Mouse (Mus musculus): ENCODE measurements around the gene Mapk12. TPM values are rescaled to one million over a fixed set of nuclear protein-coding genes. Genes with fewer than 3 reads are reported as not detected.

Mapk12 gene
- polyA plus RNA-seq (2014; fragmentation: Nextera tagmentation; extraction: Ambion mirVana), result 4.4 and 5.2 TPM in 2 replicates

GRCm38 (mm10) chr15:89140659-89141252, at the start of gene Mapk12:
Mapk12 (minus strand) TSS chr15:89140703.
- Histone ChIP-seq H3K27me3 (ENCODE audit: control insufficient read depth, insufficient read depth, low read length) (peaks cover 8% of the 10 kb centered on the region; the same call in 1 of the 2 replicates), H3K9ac (replicated peaks; ENCODE audit: low read depth, low read length) (peak within 1 kb of the TSS; percentile 36; the same call in 1 of the 2 replicates), H3K4me1 (ENCODE audit: control insufficient read depth, insufficient read depth, low read length) (peaks cover 5% of the 10 kb centered on the region; the same call in 1 of the 2 replicates), H3K27ac (ENCODE audit: low read length) (no peak within 1 kb of the TSS), H3K4me3 (ENCODE audit: low read depth, low read length) (peak within 1 kb of the TSS; percentile 45), H3K36me3 (ENCODE audit: control insufficient read depth, insufficient read depth, low read length) (no peaks in the 10 kb centered on the region), H3K4me2 (replicated peaks; ENCODE audit: low read depth, low read length) (peak within 1 kb of the TSS; percentile 87), H3K9me3 (ENCODE audit: control insufficient read depth, low read depth, low read length) (no peaks in the 10 kb centered on the region)
- ATAC-seq (ENCODE audit: insufficient number of reproducible peaks, insufficient read depth, low FRiP score, low read depth), result peak; percentile 70
- under 1% methylated on average over 21 of the region's 21 CpGs for WGBS

- WGBS, result 93% methylated on average over 5 of the region's 5 CpGs
- Histone ChIP-seq H3K9ac (replicated peaks; ENCODE audit: low read depth, low read length) (no peak overlapping the region), H3K27me3 (ENCODE audit: control insufficient read depth, insufficient read depth, low read length) (no peaks in the 10 kb centered on the region), H3K9me3 (ENCODE audit: control insufficient read depth, low read depth, low read length) (no peaks in the 10 kb centered on the region), H3K36me3 (ENCODE audit: control insufficient read depth, insufficient read depth, low read length) (peaks cover 3% of the 10 kb centered on the region; the same call in 1 of the 2 replicates), H3K4me1 (ENCODE audit: control insufficient read depth, insufficient read depth, low read length) (peaks cover 13% of the 10 kb centered on the region), H3K27ac (ENCODE audit: low read length) (no peak overlapping the region), H3K4me3 (ENCODE audit: low read depth, low read length) (no peak overlapping the region), H3K4me2 (replicated peaks; ENCODE audit: low read depth, low read length) (no peak overlapping the region)
- ATAC-seq (ENCODE audit: insufficient number of reproducible peaks, insufficient read depth, low FRiP score, low read depth), result no peak
These were observed 44.4 kb upstream of the Mapk12 start for GRCm38 (mm10) chr15:89184937-89185227.

DNA sequence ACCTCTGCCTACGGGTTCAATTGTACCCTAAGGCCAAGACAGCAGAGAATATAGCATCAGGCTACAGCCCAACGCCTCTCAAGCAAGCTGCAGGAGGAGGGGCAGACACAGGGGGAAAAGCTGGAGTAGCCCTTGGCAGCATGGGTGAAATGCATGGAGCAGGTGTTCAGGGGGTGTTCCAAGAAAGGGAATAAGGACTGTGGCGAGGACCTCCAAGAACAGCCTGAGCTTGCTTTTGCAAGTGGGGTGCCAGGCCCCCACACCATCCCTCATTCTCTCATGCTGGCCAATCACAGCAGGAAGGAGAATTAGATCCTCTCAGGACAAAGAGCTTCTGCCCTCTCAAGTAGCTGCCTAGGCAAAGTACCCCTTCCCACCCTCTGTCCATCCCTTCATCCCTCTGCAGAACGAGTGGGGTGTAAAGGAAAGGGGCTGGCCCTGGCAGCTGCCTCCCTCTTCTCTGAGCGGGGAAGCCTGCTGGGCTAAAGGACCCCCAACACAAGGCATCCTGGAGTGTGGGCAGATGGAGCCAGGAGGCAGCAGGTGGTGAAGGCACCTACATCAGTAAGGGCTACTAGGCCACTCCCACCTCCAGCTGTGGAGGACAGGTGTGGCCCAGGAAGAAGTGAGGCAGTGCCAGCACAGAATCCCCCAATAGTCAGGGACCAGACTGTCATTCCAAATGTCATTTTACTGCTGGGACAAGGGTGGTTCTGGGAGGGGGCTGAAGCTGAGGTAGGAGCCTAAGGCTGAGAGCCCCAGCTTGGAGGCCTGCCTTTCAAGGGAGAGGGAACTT, 43.8 kb upstream of the Mapk12 start:
- no peaks in the 10 kb centered on the region for H3K27me3 ChIP-seq (ENCODE audit: control insufficient read depth, insufficient read depth, low read length)
- H3K9me3 ChIP-seq (ENCODE audit: control insufficient read depth, low read depth, low read length), result no peaks in the 10 kb centered on the region
- no peak overlapping the region for H3K9ac ChIP-seq (replicated peaks; ENCODE audit: low read depth, low read length)
- H3K27ac ChIP-seq (ENCODE audit: low read length), result no peak overlapping the region
- peaks cover 13% of the 10 kb centered on the region for H3K4me1 ChIP-seq (ENCODE audit: control insufficient read depth, insufficient read depth, low read length)
- no peak overlapping the region for H3K4me2 ChIP-seq (replicated peaks; ENCODE audit: low read depth, low read length)
- WGBS, result 70% methylated on average over 5 of the region's 5 CpGs
- no peak overlapping the region for H3K4me3 ChIP-seq (ENCODE audit: low read depth, low read length)
- H3K36me3 ChIP-seq (ENCODE audit: control insufficient read depth, insufficient read depth, low read length), result peaks cover 3% of the 10 kb centered on the region; the same call in 1 of the 2 replicates
- ATAC-seq (ENCODE audit: insufficient number of reproducible peaks, insufficient read depth, low FRiP score, low read depth), result no peak

GRCm38 (mm10) chr15:89182842-89183241, 42.3 kb upstream of the Mapk12 start:
- Histone ChIP-seq H3K36me3 (ENCODE audit: control insufficient read depth, insufficient read depth, low read length) (no peaks in the 10 kb centered on the region), H3K4me2 (replicated peaks; ENCODE audit: low read depth, low read length) (no peak overlapping the region), H3K4me3 (ENCODE audit: low read depth, low read length) (no peak overlapping the region), H3K9ac (replicated peaks; ENCODE audit: low read depth, low read length) (no peak overlapping the region), H3K27me3 (ENCODE audit: control insufficient read depth, insufficient read depth, low read length) (no peaks in the 10 kb centered on the region), H3K4me1 (ENCODE audit: control insufficient read depth, insufficient read depth, low read length) (peaks cover 22% of the 10 kb centered on the region), H3K27ac (ENCODE audit: low read length) (no peak overlapping the region; the same call in 1 of the 2 replicates), H3K9me3 (ENCODE audit: control insufficient read depth, low read depth, low read length) (no peaks in the 10 kb centered on the region)
- 66% methylated on average over 5 of the region's 5 CpGs for WGBS
- no peak for ATAC-seq (ENCODE audit: insufficient number of reproducible peaks, insufficient read depth, low FRiP score, low read depth)

DNA sequence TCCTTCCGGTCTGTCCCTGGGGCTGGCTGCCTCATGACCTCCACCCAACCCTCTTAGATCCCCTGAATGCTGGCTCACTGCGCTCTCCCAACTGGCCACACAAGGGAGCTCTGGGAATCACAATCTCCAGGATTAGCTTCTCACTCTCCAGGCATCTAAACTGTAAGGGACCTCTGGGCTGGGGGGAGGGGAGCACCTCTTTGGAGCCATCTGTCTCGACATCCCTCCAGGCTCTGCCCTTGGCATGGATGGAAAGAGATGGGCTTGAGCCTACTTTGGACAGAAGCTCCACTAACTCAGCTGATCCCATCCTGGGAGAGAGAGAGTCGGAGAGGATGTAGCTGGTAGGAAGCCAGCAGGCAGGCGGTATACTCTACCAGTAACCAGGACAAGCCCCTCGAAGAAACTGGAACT, 41.8 kb upstream of the Mapk12 start:
- Histone ChIP-seq H3K4me3 (ENCODE audit: low read depth, low read length) (no peak overlapping the region), H3K4me2 (replicated peaks; ENCODE audit: low read depth, low read length) (no peak overlapping the region), H3K4me1 (ENCODE audit: control insufficient read depth, insufficient read depth, low read length) (peaks cover 27% of the 10 kb centered on the region), H3K9me3 (ENCODE audit: control insufficient read depth, low read depth, low read length) (no peaks in the 10 kb centered on the region), H3K27ac (ENCODE audit: low read length) (peak overlapping the region; percentile 59), H3K36me3 (ENCODE audit: control insufficient read depth, insufficient read depth, low read length) (no peaks in the 10 kb centered on the region), H3K9ac (replicated peaks; ENCODE audit: low read depth, low read length) (no peak overlapping the region), H3K27me3 (ENCODE audit: control insufficient read depth, insufficient read depth, low read length) (no peaks in the 10 kb centered on the region)
- ATAC-seq (ENCODE audit: insufficient number of reproducible peaks, insufficient read depth, low FRiP score, low read depth), result no peak
- WGBS, result 29% methylated on average over 6 of the region's 6 CpGs

GRCm38 (mm10) chr15:89181561-89182270, 41.2 kb upstream of the Mapk12 start:
- Histone ChIP-seq H3K27ac (ENCODE audit: low read length) (peak overlapping the region; percentile 59; the same call in 1 of the 2 replicates), H3K9me3 (ENCODE audit: control insufficient read depth, low read depth, low read length) (no peaks in the 10 kb centered on the region), H3K9ac (replicated peaks; ENCODE audit: low read depth, low read length) (no peak overlapping the region), H3K4me1 (ENCODE audit: control insufficient read depth, insufficient read depth, low read length) (peaks cover 34% of the 10 kb centered on the region), H3K27me3 (ENCODE audit: control insufficient read depth, insufficient read depth, low read length) (no peaks in the 10 kb centered on the region), H3K36me3 (ENCODE audit: control insufficient read depth, insufficient read depth, low read length) (no peaks in the 10 kb centered on the region), H3K4me3 (ENCODE audit: low read depth, low read length) (peak overlapping the region; percentile 78), H3K4me2 (replicated peaks; ENCODE audit: low read depth, low read length) (peak overlapping the region; percentile 61)
- 63% methylated on average over 10 of the region's 10 CpGs for WGBS
- ATAC-seq (ENCODE audit: insufficient number of reproducible peaks, insufficient read depth, low FRiP score, low read depth), result no peak

GRCm38 (mm10) chr15:89180571-89181229, 40.2 kb upstream of the Mapk12 start, which contains the start of gene Plxnb2:
Plxnb2 (minus strand) TSS chr15:89180788.
- H3K4me3 ChIP-seq (ENCODE audit: low read depth, low read length), result peak within 1 kb of the TSS; percentile 78
- H3K4me2 ChIP-seq (replicated peaks; ENCODE audit: low read depth, low read length), result peak within 1 kb of the TSS; percentile 61
- WGBS, result under 1% methylated on average over 60 of the region's 72 CpGs
- peak within 1 kb of the TSS; percentile 86 for H3K27ac ChIP-seq (ENCODE audit: low read length)
- H3K36me3 ChIP-seq (ENCODE audit: control insufficient read depth, insufficient read depth, low read length), result no peaks in the 10 kb centered on the region
- H3K27me3 ChIP-seq (ENCODE audit: control insufficient read depth, insufficient read depth, low read length), result no peaks in the 10 kb centered on the region
- peak within 1 kb of the TSS; percentile 87 for H3K9ac ChIP-seq (replicated peaks; ENCODE audit: low read depth, low read length)
- peak; percentile 87 for ATAC-seq (ENCODE audit: insufficient number of reproducible peaks, insufficient read depth, low FRiP score, low read depth)
- H3K4me1 ChIP-seq (ENCODE audit: control insufficient read depth, insufficient read depth, low read length), result peaks cover 42% of the 10 kb centered on the region
- no peaks in the 10 kb centered on the region for H3K9me3 ChIP-seq (ENCODE audit: control insufficient read depth, low read depth, low read length)

DNA sequence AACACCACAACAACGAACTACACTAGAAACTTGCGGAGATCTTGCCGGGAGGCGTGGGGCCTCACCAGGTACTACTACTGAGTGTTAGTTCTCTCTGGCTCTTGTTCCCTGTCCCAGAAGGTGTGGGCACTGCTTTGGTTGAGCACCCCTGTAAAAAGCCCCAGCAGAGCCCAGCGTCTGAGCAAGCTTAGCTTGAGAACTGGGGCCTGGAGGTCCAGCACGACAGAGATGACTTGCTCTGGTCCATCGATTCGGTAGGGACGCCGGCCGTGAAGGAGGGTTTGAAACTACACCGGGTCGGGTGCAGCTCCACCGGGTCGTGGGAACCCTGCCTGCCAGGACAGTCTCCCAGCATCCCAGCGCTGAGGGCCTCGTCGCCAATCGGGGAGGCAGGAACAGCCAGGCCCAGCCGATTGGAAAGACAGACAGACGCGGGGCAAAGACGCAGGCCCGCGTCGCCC, 39.6 kb upstream of the Mapk12 start:
- H3K27ac ChIP-seq (ENCODE audit: low read length), result peak overlapping the region; percentile 86
- H3K4me2 ChIP-seq (replicated peaks; ENCODE audit: low read depth, low read length), result peak overlapping the region; percentile 61
- no peaks in the 10 kb centered on the region for H3K27me3 ChIP-seq (ENCODE audit: control insufficient read depth, insufficient read depth, low read length)
- peaks cover 48% of the 10 kb centered on the region for H3K4me1 ChIP-seq (ENCODE audit: control insufficient read depth, insufficient read depth, low read length)
- peak overlapping the region; percentile 87 for H3K9ac ChIP-seq (replicated peaks; ENCODE audit: low read depth, low read length)
- no peak for ATAC-seq (ENCODE audit: insufficient number of reproducible peaks, insufficient read depth, low FRiP score, low read depth)
- no peaks in the 10 kb centered on the region for H3K36me3 ChIP-seq (ENCODE audit: control insufficient read depth, insufficient read depth, low read length)
- WGBS, result 0% methylated on average over 26 of the region's 26 CpGs
- H3K9me3 ChIP-seq (ENCODE audit: control insufficient read depth, low read depth, low read length), result no peaks in the 10 kb centered on the region
- H3K4me3 ChIP-seq (ENCODE audit: low read depth, low read length), result peak overlapping the region; percentile 78
